Mouse (Mus musculus): Measurements from ENCODE around the gene Pnmal2. TPM values are rescaled to one million over a fixed set of nuclear protein-coding genes. Genes with fewer than 3 reads are reported as not detected.
A peak's percentile ranks its signal among the peaks of the same experiment; 100 is the strongest.

Gene Pnmal2
- total RNA-seq, 2 experiments from 2014 or later, result 348 to 373 TPM

DNA sequence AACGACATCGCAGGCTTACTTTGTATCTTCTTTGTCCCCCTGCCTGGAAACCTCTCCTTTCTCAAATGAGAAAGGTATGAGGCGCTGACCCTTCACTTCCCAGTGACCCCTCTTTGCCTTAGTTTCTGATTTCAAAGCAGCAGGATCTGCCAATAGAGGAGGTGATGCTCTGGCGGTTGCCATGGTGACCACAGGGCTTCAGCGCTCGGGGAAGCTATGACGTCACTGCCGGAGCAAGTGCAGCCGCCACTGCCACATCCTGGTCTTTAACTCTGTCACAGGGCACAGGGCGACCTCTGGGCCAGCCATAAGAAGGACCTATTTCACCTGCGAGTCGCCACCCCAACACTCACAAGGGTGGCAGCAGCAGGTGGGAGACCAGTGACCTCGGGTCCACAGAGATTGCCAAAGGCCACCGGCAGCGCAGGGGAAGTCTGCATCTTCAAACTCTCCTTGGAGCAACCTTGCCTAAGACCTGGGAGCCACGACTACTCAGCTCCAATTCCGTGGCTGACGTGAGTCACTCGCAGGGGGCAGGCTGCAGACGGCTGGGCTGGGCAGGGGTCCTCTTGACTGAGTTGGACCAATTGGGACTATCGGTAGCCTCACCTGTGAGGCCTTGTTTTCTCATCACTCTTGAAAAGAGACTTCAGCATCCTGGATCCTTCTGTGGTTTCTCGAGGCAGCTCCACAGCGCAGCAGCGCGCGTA is 38.5 kb downstream of the Pnmal2 start, which contains the start of gene Gm42372:
Gm42372 (plus strand) TSS at position 228 of the 710 bp plus-strand sequence.
- DNase-seq (ENCODE audit: low spot score in 2 of 2), result peak; percentile 84 to 93

DNA sequence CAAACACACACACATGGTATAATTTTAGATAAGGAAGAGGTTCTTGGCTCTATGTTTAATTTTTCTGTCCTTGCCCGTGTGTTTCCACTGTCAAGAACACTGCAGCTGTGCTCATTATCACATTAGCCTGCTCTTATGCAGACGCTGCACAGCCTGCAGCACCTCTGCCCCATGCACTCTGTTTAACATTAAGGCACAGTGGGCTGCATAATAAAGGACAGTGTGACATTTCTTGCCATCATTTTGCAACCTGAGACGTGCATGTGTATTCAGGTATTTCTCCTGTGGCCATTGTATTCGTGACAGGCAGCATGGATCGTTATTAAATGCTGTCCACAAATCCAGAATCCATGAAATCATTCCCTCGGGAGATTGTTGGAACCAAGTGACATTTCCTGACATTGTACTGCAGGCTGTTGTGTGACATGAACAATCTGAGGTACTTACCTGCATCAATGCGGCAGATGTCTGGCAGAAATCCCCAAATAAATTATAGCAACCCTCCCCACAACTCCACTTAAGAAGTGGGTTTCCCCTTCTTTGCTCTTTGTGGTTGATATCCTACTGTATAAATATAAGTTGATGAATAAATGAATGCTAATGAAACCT is 43.2 kb downstream of the Pnmal2 start:
- TF ChIP-seq CTCF (conservative IDR thresholded peaks at IDR 0.05), result no peak
- no peak overlapping the region for H3K4me3 ChIP-seq
- peak overlapping the region; percentile 46; the same call in 1 of the 2 replicates for H3K27ac ChIP-seq
- DNase-seq (ENCODE audit: low spot score in 2 of 2), result no peak

More for the DNA sequence above, 38.5 kb downstream of the Pnmal2 start, which contains the start of gene Gm42372:
- no peak for TF ChIP-seq CTCF (conservative IDR thresholded peaks at IDR 0.05)
- Histone ChIP-seq H3K27ac (peak within 1 kb of the TSS; percentile 95), H3K4me3 (peak within 1 kb of the TSS; percentile 62)

DNA sequence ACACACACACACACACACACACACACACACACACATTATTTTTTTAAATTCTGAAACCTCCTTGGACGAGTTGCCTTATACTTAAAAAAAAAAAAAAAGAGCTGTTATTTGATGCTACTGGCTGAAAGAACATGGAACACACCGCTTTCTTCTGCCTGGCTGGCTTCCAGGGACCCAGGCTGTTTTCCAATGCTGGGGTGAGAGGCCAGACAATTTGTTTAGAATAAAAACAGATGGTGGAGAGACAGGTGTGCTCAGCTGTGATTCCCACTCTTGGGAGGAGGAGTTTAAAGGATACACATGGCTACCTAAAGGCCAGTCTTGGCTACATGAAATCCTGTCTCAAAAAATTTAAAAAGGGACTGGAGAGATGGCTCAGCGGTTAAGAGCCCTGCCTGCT is 43.9 kb downstream of the Pnmal2 start:
- TF ChIP-seq CTCF (conservative IDR thresholded peaks at IDR 0.05), result no peak
- Histone ChIP-seq H3K4me3 (no peak overlapping the region), H3K27ac (no peak overlapping the region)
- no peak for DNase-seq (ENCODE audit: low spot score in 2 of 2)

DNA sequence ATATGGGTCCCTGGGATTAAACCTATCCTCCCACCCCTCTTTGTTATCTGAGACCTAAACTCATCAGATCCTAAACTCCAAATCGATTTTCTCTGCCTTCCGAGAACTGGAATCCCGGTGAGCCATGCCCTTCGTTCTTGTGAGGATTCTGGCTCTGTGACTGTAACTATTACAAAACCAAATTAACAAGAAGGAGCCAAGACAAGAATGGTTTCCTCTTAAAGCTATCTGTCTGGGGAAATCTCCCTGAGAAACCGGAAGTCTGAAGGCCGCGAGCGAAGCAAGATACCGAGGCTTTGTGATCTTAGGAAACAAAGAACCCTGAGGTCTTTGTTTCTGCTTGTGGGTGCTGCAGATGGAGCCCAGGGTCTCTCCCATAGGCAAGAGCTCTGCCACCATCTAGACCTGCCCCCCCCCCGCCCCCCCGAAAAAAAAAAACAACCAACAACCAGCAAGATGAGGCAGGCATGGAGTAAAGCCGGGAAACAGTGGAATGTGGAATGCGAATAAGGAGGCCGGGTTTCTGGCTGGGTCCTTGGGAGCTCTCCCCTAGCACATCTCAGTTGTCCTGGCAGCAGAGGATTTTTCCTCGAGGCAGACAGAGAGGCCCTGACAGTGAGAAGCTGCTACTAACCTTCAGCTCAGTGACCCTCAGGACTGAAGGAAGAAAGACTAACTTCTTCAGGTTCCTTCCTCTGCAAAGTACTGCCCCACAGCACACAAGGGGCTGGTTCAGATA is 45.7 kb downstream of the Pnmal2 start:
- DNase-seq (ENCODE audit: low spot score in 2 of 2), result no peak
- H3K27ac ChIP-seq, result peak overlapping the region; percentile 46; the same call in 1 of the 2 replicates
- TF ChIP-seq CTCF (conservative IDR thresholded peaks at IDR 0.05), result no peak
- no peak overlapping the region for H3K4me3 ChIP-seq

DNA sequence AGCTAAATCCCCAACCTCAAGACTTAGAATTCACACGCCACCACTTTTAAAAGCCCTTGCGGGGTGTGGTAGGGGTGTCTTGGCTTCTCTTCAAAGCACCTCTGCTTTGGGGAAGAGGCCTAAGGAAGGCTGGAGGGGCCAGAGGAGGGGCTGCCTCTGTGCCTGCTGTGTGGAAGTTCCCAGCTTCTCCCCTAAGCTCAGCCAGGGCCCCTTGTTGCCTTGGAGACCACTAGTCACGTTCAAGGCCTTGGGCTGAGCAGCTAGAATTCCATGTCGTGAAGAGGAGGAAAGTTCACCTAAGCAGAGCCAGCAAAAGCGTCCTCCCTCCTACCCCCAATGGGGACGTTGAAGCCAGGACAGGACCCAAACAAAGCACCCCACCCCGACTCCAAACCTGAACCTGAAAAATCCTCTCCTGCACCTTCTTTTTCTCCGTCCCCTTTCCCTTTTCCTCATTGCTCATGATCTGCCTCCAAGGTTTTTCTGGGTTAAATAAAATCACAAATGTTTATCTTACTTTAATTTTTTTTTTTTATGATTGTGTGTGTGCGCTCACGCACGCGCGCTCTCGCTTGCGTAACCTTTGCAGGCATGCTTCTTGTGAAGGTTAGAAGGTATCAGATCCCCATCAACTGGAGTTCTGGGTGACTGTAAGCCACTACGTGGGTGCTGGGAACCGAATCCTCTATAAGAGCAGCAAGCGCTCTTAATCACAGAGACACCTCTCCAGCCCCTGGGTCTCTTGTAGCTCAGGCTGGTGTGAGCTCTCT is 47.4 kb downstream of the Pnmal2 start:
- no peak for TF ChIP-seq CTCF (conservative IDR thresholded peaks at IDR 0.05)
- Histone ChIP-seq H3K4me3 (no peak overlapping the region), H3K27ac (no peak overlapping the region)
- DNase-seq (ENCODE audit: low spot score in 2 of 2), result no peak

DNA sequence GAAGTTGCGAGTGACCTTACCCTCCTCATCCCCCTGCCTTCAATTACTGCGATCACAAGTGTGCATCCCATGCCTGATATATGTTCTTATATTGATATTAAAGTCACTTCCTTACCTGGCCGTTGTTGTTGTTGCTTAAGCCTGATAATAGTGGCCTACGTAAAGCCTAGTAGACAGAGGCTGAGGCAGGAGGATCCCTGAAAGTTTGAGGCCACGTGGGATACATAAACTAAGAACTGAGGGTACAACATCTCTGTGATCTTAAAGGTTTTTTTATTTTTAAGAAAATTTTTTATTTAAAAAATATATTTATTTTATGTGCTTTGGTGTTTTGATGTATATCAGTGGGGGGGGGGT is 47.9 kb downstream of the Pnmal2 start, which contains the start of gene Ccdc8:
Ccdc8 (plus strand) TSS at position 258 of the 357 bp plus-strand sequence.
- no peak for DNase-seq (ENCODE audit: low spot score in 2 of 2)
- Histone ChIP-seq H3K27ac (no peak within 1 kb of the TSS), H3K4me3 (peak within 1 kb of the TSS; percentile 38; the same call in 1 of the 2 replicates)
- no peak for TF ChIP-seq CTCF (conservative IDR thresholded peaks at IDR 0.05)

DNA sequence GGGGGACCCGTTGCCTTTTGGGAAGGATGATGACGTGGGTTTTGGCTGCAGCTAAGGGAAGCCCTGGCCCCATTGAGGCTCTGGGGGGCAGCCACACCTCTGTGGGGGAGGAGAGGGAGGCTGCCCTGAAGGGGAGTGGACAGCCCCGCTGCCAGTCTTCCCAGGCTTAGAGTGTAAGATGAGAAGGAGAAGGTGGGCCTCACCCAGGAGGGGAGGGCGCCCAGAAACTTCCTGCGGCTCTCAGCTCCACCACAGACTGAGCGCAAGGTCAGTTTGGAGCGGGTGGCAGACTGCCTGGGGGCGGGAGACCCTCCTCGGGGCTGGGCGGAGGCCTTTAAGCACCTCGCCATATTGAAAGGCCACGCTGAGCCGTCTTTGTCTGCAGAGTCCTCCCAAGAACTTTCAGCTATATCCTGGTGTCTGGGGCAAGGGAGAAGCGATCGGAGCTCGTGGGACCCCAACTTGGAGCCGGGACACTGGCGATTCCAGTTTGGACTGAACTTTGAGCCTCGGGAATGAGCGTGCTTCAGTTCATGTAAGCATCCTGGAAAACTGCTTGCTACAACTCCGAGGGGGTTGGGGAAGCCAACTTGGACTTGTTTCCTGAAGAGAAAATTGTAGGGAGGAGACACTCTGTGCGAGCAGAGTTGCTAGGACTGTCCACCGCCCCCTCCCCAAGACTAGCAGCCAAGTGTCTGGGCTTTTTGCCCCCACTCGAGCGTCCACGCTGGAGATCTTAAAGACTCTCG is 49.3 kb downstream of the Pnmal2 start:
- DNase-seq (ENCODE audit: low spot score in 2 of 2), result peak in 1 of 2 experiments; percentile 46
- peak overlapping the region; percentile 38 for H3K4me3 ChIP-seq
- no peak for TF ChIP-seq CTCF (conservative IDR thresholded peaks at IDR 0.05)
- H3K27ac ChIP-seq, result peak overlapping the region; percentile 55; the same call in 1 of the 2 replicates

DNA sequence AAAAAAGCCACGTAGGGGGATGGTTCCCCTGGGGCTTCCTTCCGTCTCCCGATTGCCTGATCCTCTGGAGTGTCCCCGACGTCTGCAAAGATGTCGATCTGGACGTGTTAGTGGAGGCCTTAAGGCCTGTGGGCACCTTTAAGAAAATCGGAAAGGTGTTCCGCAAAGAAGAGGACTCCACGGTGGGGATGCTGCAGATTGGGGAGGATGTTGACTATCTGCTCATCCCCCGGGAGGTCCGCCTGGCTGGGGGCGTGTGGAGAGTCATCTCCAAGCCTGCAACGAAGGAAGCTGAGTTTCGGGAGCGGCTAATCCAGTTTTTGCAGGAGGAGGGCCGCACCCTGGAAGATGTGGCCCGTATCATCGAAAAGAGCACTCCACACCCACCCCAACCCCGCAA is 49.9 kb downstream of the Pnmal2 start:
- no peak for TF ChIP-seq CTCF (conservative IDR thresholded peaks at IDR 0.05)
- DNase-seq (ENCODE audit: low spot score in 2 of 2), result no peak
- Histone ChIP-seq H3K27ac (peak overlapping the region; percentile 55; the same call in 1 of the 2 replicates), H3K4me3 (peak overlapping the region; percentile 38)

DNA sequence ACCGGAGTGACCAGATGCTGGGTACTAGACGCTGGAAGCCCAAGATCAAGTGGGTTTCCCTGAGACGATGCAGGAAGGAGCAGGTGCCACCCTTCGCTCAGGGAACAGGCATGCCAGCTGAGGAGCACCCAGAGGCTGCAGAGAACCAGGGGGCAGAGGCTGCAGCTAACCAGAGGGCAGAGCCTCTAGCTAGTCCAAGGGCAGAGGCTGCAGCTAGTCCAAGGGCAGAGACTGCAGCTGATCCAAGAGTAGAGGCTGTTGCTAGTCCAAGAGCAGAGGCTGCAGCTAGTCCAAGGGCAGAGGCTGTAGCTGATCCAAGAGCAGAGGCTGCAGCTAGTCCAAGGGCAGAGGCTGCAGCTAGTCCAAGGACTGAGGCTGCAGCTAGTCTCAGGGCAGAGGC is 50.9 kb downstream of the Pnmal2 start:
- Histone ChIP-seq H3K4me3 (no peak overlapping the region), H3K27ac (no peak overlapping the region)

More for the DNA sequence above, 50.9 kb downstream of the Pnmal2 start:
- TF ChIP-seq CTCF (conservative IDR thresholded peaks at IDR 0.05), result no peak
- DNase-seq (ENCODE audit: low spot score in 2 of 2), result no peak

Other genes with a start within 250 kb of the Pnmal2 start
- not detected for gene Ceacam9, start 222.8 kb upstream of the Pnmal2 start, total RNA-seq (2021)
- gene Ap2s1, start 206.3 kb upstream of the Pnmal2 start, total RNA-seq (2021), result 100 to 1,000 TPM; 237 to 271 TPM
- gene Slc1a5, start 163.3 kb upstream of the Pnmal2 start, total RNA-seq (2021), result 1 to 10 TPM; 3.5 to 4.7 TPM
- gene Strn4, start 128.8 kb upstream of the Pnmal2 start, total RNA-seq (2021), result 100 to 1,000 TPM; 286 to 314 TPM
- gene Fkrp, start 128.0 kb upstream of the Pnmal2 start, total RNA-seq (2021), result 10 to 100 TPM; 46.7 to 49.5 TPM
- gene Prkd2, start 101.8 kb upstream of the Pnmal2 start, total RNA-seq (2021), result 1 to 10 TPM; 6.5 to 7.3 TPM
- gene Dact3, start 69.4 kb upstream of the Pnmal2 start, total RNA-seq (2021), result 100 to 1,000 TPM; 154 to 156 TPM
- gene Gng8, start 52.9 kb upstream of the Pnmal2 start, total RNA-seq (2021), result 1 to 10 TPM; 1.9 to 4.0 TPM
- gene Ptgir, start 38.2 kb upstream of the Pnmal2 start, total RNA-seq (2021), result under 1 TPM; 0.10 to 0.20 TPM
- 1,000 to 10,000 TPM; 2,074 to 2,160 TPM for gene Calm3, start 20.6 kb upstream of the Pnmal2 start, total RNA-seq (2021)
- 100 to 1,000 TPM; 103 to 121 TPM for gene Pnmal1, start 15.0 kb downstream of the Pnmal2 start, total RNA-seq (2021)
- 10 to 100 TPM; 52.3 to 55.5 TPM for gene Gm42372, start 38.4 kb downstream of the Pnmal2 start, total RNA-seq (2021)
- 1 to 10 TPM; 1.8 to 2.2 TPM for gene Ccdc8, start 48.0 kb downstream of the Pnmal2 start, total RNA-seq (2021)
- 100 to 1,000 TPM; 148 to 155 TPM for gene Ppp5c, start 83.2 kb downstream of the Pnmal2 start, total RNA-seq (2021)
- gene Hif3a, start 117.7 kb downstream of the Pnmal2 start, total RNA-seq (2021), result 10 to 100 TPM; 16.0 to 16.6 TPM
- 1 to 10 TPM; 3.5 to 4.1 TPM for gene Psg16, start 129.4 kb downstream of the Pnmal2 start, total RNA-seq (2021)
- gene Ceacam3, start 205.6 kb downstream of the Pnmal2 start, total RNA-seq (2021), result not detected

All from layer of hippocampus, adult 2 months (tissue).